Mouse (Mus musculus) c-Kit-positive CD71-positive TER-119-negative erythroid progenitor cells, embryonic 14.5 days (primary cell): Measurements from ENCODE around the gene Siglec1.

ENCODE experiments used
- DNase-seq: peaks from one replicate; pipeline ENCODE4 v3.0.0-alpha.2; 2013; ENCODE audit warnings: low read depth

Gene Siglec1

DNA sequence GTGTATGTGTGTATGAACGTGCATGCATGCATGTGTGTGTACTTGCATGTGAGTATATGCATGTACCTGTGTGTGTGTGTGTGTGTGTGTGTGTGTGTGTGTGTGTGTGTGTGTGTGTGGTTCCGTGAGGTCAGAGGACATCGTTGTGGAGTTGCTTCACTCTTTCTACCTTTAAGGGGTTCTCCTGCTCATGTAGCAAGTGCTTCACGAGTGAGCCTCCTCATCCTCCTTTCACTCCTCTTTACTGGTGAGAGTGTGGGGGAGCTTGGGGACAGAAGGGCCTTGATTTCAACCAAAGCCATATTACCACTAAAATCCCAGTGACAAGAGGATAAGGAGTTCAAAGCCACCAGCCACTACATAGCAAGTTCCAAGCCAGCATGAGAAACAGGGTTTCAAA, 10.5 kb upstream of the Siglec1 start:
- DNase-seq = no peak

DNA sequence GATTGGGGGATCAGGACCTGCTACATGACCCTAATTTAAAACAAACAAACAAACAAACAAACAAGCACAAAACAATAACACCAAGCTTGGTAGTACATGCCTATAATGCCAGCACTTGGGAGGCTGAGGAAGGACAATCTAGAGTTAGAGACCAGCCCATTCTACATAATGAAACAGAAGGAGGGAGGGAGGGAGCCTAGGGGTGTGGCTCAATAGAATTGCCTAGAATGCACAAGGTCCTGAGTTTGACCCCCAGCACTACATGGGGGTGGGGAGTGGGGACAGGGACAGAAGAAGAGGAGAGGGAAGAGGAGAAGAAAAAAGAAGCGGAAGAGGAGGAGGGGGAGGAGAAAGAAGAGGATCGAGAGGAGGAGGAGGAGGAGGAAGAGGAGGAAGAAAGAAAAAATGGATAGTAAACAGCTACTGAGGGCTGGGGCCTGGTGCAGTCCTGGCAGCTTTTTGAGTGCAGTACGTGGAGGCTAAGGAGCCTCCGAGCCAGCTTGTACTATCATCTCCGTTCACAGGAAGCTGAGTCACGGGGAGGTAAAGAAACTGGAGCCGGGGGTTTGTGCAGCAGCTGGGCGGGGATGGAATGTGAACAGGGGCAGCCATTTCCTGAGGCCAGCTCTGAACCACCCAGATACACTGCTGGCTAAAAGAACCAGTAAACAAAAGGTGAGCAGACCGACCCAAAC, 9.7 kb upstream of the Siglec1 start:
- DNase-seq = peak; percentile 30

DNA sequence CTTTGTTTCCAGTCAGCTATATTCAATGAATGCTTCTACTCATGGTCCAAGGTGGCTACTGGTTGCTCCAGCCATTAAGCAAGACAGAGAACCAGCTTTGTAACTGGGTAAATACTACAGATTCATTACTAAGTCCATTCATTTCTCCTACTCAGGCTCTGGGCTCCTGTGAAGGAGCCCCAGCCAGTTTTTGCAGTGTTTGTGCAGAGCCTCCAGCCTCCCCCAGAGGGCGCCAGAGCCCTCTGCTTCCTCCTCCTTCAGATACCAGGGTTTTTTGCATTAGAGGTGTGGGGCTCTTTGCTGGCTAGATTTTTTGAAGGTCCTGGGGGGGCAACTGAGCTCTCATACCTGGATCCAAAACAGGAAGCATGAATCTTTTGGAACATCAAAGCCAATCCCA, 8.3 kb upstream of the Siglec1 start:
- peak; percentile 75 for DNase-seq

DNA sequence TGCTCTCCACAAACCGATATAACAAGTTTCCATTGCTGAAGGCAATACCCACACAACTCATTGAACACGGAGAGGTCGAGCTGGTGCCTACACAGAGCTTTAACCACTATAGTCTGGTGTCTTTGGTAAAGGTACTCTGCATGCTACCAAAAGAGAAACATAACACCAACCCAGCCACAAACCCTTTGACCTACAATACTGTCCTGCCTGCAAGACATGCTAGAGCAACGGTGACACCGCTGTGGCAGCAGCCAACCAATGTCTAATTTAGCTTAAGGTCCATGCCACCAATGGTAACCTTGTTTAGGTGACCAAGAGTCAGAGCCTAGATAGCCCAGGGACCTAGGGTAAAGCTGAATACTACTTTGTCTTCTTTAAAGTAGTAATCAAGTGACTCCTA, 7.0 kb upstream of the Siglec1 start:
- no peak for DNase-seq

DNA sequence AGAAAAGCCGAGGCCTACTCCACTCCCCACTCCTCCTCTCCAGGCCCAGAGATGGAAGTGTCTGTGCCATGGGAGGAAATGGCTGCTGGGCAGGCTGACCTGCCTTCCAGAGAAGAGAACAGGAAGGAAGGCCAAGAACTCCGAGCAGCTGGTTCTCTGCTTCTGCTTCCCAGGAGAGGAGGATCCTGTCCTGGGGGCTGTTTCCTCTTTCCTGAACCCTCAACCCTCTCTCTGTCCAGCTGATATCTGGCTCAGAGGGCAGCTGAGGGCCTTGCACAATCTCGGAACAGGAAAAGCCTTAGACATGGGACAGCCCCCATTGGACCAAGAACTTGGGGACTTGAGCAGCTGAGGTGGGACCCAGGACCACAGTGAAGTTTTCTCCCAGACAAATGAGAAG, 4.3 kb upstream of the Siglec1 start:
- no peak for DNase-seq

DNA sequence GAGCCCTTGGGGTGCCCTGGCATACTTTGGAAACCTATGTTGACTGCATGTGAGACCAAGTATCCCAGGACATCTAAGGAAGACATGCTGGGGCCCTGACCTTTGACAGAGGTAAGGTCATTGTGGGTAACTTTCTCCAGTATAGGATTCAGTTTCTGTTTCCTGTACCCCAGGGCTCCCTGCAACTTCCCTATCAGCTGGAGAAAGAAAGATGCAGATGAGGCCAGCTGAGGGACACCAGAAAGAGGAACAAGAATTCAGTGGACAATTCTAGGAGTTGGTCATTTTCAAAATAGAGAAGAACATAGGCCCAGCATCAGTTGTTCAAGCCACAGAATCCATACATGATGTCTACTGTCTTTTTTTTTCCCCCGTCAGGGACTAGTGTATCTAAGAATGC, 3.1 kb upstream of the Siglec1 start:
- no peak for DNase-seq

DNA sequence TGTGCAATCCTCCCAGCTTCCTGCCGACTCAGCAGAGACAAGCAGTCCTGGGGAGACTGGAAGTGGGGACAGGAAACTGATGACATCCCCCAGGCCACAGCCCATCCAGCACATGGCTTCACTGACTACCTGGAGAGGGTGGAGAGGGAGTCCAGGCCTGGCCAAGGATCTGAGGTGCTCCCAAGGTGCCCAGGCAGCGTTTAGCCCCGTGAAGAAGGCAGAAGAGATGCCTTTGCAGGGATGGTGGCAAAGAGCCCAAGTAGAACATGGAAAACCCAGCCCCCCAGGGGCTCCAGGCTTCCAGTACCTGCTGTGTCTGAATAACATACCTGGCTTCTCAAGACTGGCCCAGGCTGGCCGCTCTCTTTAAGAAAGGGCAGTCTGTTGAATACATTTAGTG, 2.0 kb upstream of the Siglec1 start:
- no peak for DNase-seq

DNA sequence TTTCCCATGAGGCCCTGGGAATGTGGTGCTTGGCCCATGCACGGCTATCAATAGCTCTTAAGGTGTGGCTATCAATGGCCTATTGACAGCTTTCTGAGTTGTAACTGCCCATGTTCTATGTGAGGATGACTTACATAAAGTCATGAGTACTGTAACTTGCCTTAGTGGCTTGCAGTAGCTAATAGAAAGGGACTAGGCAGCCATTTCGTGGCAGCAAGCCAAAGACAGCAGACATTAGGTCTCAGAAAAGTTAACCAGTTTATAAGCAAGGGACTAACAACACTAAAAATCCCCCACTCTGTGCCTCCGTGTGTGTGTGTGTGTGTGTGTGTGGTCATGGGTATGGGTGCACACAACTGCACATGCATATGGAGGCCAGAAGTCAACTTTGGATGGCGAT, 2.4 kb downstream of the Siglec1 start:
- no peak for DNase-seq

DNA sequence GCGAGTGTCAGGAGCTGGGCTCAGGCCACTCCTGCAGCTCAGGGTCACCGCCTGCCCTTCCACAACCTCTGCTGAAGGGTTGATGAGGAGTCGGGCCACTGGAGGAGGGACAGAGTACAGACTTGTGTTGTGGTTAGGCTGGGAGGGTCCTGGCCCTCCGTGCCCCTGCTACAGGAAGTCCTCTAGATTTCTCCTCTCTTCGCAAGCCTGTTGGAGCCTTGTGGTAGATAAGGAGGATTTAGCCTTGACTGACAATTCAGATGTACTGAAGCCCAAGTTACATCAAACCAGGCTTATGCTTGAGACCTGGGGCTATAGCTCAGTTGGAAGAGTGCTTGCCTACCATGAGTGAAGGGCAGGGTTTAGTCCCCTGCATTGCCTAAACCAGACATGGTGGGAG, 6.1 kb downstream of the Siglec1 start:
- no peak for DNase-seq

DNA sequence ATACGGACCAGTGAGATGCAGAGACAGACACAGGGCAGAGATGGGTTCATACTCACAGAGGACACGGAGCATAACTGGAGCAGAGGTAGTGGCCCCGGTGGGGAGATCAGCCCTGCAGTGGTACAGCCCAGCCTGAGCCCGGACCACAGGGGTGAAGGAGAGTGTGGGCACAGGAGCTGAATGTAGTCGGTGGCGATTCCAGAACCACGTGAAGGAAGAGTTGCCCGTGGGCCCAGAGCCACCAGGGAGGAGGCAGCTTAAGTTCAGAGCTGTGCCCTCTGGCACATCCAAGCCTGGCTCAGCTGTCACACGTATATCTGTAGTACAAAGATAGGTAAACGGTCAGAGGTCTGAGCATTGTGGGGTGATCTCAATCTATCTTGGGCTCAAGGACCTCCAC, 14.0 kb downstream of the Siglec1 start:
- DNase-seq = no peak

DNA sequence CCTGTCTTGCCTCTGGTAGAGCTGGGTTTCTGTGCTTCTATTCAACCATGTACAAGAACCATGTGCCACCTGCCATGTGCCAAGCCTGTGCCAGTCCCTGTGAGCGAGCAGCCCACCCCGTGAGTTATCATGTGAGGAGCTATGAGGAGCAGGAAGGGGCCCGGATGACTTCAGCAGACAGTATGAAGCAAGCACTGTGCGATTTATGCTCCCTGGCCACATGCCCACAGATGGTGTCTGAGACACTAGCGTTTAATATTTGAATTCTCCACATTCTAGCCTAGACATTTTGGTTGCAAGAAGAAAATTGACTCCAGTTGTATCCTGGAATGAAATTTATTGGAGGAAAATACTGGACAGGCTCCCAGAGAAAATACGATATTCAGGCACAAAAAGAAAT, 19.1 kb downstream of the Siglec1 start:
- no peak for DNase-seq

DNA sequence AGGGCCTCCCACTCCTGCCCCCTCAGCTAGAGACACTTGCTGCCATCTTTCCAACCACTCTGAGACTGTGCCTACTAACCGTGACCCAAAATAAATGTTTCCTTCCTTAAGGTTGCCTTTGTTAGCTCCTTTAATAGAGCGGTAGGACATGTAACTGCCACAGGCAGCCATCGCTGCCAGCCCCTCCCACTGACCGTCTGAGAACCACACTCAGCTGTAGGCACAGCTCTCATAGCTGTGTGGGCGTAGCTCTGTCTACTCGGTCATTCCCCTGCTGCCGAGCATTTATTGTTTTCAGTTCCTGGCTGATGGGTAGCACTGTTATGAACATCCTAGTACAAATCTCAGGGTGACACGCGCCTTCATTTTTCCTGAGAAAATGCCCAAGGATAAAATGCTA, 20.2 kb downstream of the Siglec1 start:
- no peak for DNase-seq

DNA sequence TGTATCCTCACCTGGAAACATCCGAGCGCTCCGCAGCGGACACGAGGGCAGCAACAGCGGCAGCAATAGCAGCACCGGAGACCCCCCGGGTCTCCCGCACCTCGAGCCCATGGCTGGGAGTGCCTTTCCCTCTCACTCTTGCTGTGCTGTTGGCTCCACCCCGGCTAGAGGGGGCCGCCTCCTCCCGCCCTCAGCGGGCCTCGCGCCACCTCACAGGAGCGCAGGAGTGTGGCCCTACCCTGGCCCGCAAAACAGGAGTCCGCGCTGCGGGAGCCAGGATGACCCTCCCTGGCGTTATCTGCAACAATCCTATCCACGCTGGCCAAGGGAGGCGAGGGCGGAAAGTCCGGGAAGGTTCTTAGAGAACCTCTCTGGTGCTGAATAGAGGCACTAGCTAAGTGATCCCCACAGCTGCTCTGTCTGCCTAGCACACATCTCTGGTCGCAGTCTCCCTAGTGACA, 23.1 kb downstream of the Siglec1 start, which contains the start of gene Adam33:
TSS of gene Adam33 (minus strand) at position 411 of the 461 bp plus-strand sequence.
- no peak for DNase-seq

DNA sequence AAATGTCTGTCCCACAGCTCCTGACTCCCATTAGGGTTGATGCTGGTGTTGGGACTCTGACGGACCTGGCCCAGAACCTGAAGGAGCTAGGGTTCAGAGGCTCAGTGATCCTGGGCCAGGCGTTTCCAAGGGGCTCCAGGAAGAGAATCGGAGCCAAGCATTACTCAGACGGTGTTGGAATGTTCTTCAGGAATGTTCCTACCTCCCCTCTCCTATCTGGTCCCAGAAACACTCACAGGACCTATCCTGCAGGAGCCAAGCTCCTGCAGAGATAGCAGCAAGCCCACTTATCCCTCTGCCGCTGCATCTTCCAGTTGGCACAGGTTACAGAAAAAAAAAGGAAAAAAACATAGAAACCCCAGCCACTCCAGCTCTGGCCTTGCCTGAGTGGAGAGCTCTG, 25.0 kb downstream of the Siglec1 start:
- no peak for DNase-seq

DNA sequence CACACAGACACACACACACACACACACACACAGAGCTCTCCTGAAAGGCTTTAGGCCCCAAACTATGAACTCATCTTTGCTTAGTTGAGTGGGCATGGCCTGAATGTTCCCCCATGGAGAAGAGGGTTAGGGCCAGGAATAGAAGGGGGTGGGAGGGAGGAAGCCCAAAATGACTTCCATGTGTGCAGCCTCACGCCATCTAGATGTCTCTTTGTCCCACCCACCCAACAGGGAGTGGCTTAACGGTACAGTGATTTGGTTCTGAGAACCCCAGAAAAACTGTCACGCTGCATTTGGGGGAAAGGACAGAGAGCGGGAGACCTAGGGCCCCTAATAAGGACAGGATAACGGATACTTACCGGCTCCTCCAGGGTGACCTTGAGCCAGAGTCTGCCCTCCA, 25.8 kb downstream of the Siglec1 start:
- no peak for DNase-seq

DNA sequence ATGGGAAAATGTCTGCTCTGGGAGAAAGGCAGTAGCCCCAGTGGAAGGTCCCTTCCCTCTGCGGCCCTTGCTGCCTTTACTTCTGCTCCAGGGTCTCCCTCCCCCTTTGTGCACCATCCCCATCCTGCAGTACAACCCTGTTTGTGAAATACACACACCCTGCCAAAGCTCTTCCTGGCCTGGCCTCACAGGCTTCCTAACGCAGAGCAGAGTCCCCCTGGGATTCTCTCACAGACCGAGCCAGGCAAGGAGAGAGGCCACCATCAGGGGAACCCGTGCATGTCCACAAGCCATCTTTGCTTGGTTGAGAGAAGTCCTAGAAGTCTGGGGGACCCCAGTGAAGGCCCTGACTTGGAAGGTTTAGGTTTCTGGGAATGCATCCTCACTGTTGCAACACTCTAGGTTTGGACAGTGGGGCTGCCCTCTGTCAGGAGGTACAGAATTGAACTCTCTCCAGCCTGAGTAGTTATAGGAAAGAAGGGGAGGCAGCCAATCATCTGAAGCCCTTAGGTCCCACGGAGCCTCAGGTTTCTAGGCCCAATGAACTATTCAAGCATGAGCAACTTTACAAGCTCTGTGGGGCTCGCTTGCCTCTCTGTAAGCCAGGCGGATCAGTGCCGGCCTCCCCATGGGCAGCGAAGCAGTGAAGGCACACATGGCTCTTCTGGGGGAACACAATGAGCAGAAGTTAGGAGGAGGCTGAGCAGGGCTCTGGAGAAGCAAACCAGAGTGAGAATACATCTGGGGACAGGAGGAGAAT, 26.6 kb downstream of the Siglec1 start:
- DNase-seq = no peak

DNA sequence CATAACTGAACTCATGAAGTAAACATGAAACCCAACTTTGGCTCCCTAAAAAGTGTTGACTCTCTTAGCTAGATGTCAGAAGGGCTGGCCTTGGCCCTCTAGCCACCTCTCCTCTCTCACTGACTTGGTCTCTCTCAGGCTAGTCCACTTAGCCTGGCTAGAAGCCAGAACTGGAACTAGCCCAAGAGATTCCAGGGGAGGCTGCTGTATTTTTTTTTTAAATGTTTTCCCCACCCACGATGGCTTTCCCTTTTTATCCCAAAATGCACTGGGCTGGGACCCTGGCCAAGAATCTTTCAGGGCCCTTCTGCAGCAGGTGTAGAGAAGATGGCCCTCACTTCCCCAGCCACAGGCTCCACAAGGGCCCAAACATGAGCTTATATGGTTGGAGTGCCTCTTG, 27.2 kb downstream of the Siglec1 start:
- DNase-seq = no peak

DNA sequence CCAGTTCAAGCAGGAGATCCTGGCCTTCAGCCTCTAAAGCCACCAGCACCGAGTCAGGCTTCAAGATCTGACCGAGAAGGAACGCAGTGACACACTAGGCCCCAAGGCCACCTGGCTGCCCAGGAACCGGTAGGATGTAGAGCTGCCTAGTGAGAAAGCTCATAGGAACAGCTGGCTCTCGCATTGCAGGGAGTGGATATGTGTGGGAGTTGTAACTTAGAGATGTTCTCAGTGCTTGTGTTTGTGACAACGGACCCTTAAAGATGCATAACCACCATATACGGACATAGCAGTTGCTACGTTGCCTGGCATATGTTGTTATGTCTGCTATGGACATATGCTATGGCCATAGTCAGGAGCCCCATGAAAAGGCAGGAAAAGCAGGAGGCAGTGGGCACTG, 27.9 kb downstream of the Siglec1 start:
- no peak for DNase-seq

DNA sequence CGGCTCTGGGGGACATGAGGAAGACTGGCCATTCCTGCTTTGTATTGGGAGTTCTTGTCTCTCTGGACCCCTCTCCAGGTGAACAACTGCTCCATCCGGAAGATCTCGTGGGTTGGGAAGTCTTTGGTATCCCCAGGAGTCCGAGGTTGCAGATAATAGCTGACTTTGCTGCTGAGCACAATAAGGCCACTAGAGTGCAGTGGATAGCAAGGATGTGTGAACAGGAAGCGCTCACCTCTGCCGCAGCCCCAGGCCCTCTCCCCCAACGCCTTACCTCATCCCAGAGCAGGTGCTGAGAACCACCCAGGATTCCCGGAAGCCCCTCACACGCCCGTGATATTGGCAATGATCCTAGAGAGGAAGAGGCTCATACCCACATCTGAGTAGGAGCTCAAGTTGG, 30.4 kb downstream of the Siglec1 start:
- DNase-seq = no peak

DNA sequence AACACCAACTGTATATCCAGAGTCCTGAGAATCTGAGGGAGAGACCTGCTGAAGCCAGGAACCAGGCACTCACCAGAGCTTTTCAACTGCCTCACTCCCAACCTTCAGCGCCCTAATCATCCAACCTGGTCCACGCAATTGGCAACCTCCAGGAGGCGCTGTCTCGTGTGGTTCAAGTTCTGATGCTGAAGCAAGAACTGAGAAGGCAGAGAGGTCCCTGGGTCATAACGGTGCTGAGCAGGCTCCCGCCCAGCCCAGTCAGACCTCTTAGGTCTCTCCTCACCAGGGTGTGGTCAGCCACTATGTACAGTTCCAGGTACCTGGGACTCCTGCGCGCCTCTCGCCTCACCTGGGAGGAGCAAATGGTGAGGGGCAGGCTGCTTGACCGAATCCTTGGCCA, 30.9 kb downstream of the Siglec1 start:
- peak; percentile 71 for DNase-seq

DNA sequence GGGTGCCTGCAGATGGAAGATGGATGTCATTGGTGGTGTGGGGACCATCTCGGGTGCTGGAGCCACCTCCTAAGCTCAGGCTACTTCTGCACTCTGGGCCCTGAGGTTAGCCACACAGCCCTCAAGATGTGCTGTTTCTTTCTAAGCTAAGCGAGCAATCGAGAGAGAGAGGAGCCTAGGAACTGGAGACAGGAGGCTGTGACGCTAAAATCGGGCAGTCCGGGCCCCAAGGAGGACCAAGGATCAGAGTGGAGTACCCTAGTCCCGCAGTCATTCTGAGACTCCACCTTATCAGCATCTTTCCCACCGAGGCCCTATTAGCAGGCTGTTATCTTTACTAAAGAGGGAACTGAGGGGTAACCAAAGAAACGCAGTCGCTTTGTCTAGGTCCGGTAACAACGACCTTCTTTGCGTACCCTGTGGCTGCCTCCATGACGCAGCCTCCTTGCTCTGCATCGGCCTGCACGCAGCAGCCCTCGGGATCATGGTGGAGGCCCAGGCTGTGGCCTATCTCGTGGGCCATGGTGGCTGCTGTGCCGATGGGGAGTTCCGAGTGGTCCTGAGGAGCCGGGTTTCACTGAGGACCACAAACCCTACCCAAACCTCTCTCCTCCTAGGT, 31.8 kb downstream of the Siglec1 start:
- no peak for DNase-seq

DNA sequence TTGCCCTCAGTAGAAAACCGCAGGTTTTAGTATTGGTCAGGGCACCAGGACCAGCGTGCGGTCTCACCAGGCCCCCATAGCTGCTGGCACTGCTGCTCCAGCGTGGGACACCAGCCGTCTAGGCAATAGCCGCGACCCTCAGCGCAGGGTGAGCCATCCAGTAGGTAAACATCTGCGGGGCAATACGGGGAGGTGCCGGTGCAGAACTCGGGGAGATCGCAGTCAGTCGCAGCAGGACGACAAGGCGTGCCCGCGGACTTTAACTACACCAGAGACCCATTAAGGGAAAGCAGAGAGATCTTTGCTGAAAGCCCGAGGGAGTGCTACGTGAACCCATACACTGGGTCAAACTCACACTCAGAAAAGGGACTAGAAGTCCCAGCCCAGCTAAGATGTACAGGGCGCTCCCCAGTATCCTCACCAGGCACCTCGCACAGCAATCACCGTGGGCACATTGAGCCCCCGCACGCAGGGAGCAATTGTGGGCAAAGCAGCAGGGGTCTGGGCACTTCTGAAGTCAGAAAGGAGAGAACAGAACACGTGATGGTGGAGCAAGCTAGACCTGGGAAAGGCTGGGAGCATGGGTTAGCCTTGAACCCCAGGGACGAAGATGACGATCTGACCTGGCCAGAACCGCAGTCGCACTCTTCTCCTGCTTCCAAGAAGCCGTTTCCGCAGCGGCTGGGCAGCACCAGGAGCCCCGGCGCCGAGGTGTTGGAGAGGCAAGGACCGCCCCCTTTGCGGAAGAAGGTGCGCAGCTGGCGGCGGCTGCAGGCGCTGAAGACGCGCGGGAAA, 32.5 kb downstream of the Siglec1 start:
- no peak for DNase-seq
